Mouse (Mus musculus): ENCODE results near the gene A2ml1. TPM values are rescaled to one million over a fixed set of nuclear protein-coding genes. Genes with fewer than 3 reads are reported as not detected.
A peak's percentile ranks its signal among the peaks of the same experiment; 100 is the strongest.

Gene A2ml1
- polyA plus RNA-seq, 1 experiment from 2014 or later = not detected

GRCm38 (mm10) chr6:128602463-128603201, 21.2 kb upstream of the A2ml1 start:
- H3K4me1 ChIP-seq (ENCODE audit: control insufficient read depth, insufficient read depth, low read length) = no peaks in the 10 kb centered on the region
- ATAC-seq (replicated peaks; ENCODE audit: insufficient number of reproducible peaks, low FRiP score, low TSS enrichment, low read depth) = no peak
- no peaks in the 10 kb centered on the region for H3K27me3 ChIP-seq (ENCODE audit: control insufficient read depth, insufficient read depth, low read length)
- no peak overlapping the region for H3K9ac ChIP-seq (replicated peaks; ENCODE audit: low read length)
- 66% methylated on average over 10 of the region's 10 CpGs for WGBS
- DNase-seq (ENCODE audit: low spot score) = no peak
- H3K9me3 ChIP-seq (replicated peaks; ENCODE audit: control insufficient read depth, low read length) = no peaks in the 10 kb centered on the region
- no peaks in the 10 kb centered on the region for H3K36me3 ChIP-seq (replicated peaks; ENCODE audit: control insufficient read depth, insufficient read depth, low read depth, low read length)
- H3K27ac ChIP-seq (replicated peaks; ENCODE audit: low read depth, low read length) = no peak overlapping the region
- H3K4me3 ChIP-seq (ENCODE audit: low read depth, low read length) = no peak overlapping the region
- H3K4me2 ChIP-seq (ENCODE audit: low read depth, low read length) = no peak overlapping the region; the same call in 1 of the 2 replicates

- no peak for ATAC-seq (replicated peaks; ENCODE audit: insufficient number of reproducible peaks, low FRiP score, low TSS enrichment, low read depth)
- H3K4me2 ChIP-seq (ENCODE audit: low read depth, low read length) = no peak overlapping the region
Observed at GRCm38 (mm10) chr6:128602026-128602425, 20.6 kb upstream of the A2ml1 start.

GRCm38 (mm10) chr6:128599555-128599954, 18.1 kb upstream of the A2ml1 start:
- H3K4me3 ChIP-seq (ENCODE audit: low read depth, low read length) = no peak overlapping the region
- no peaks in the 10 kb centered on the region for H3K27me3 ChIP-seq (ENCODE audit: control insufficient read depth, insufficient read depth, low read length)
- no peak overlapping the region for H3K4me2 ChIP-seq (ENCODE audit: low read depth, low read length)
- DNase-seq (ENCODE audit: low spot score) (no peak), ATAC-seq (replicated peaks; ENCODE audit: insufficient number of reproducible peaks, low FRiP score, low TSS enrichment, low read depth) (no peak)
- no peaks in the 10 kb centered on the region for H3K36me3 ChIP-seq (replicated peaks; ENCODE audit: control insufficient read depth, insufficient read depth, low read depth, low read length)
- 57% methylated on average over 4 of the region's 4 CpGs for WGBS
- H3K4me1 ChIP-seq (ENCODE audit: control insufficient read depth, insufficient read depth, low read length) = no peaks in the 10 kb centered on the region
- no peak overlapping the region for H3K9ac ChIP-seq (replicated peaks; ENCODE audit: low read length)
- H3K27ac ChIP-seq (replicated peaks; ENCODE audit: low read depth, low read length) = no peak overlapping the region
- no peaks in the 10 kb centered on the region for H3K9me3 ChIP-seq (replicated peaks; ENCODE audit: control insufficient read depth, low read length)

More at GRCm38 (mm10) chr6:128602026-128602425, 20.6 kb upstream of the A2ml1 start:
- no peaks in the 10 kb centered on the region for H3K27me3 ChIP-seq (ENCODE audit: control insufficient read depth, insufficient read depth, low read length)
- H3K36me3 ChIP-seq (replicated peaks; ENCODE audit: control insufficient read depth, insufficient read depth, low read depth, low read length) = no peaks in the 10 kb centered on the region
- WGBS = 63% methylated on average over 3 of the region's 3 CpGs
- no peaks in the 10 kb centered on the region for H3K4me1 ChIP-seq (ENCODE audit: control insufficient read depth, insufficient read depth, low read length)
- no peak overlapping the region for H3K4me3 ChIP-seq (ENCODE audit: low read depth, low read length)
- no peak overlapping the region for H3K9ac ChIP-seq (replicated peaks; ENCODE audit: low read length)
- no peak for DNase-seq (ENCODE audit: low spot score)
- no peaks in the 10 kb centered on the region for H3K9me3 ChIP-seq (replicated peaks; ENCODE audit: control insufficient read depth, low read length)
- no peak overlapping the region for H3K27ac ChIP-seq (replicated peaks; ENCODE audit: low read depth, low read length)

- Histone ChIP-seq H3K9me3 (replicated peaks; ENCODE audit: control insufficient read depth, low read length) (no peaks in the 10 kb centered on the region), H3K4me1 (ENCODE audit: control insufficient read depth, insufficient read depth, low read length) (no peaks in the 10 kb centered on the region), H3K36me3 (replicated peaks; ENCODE audit: control insufficient read depth, insufficient read depth, low read depth, low read length) (no peaks in the 10 kb centered on the region), H3K27ac (replicated peaks; ENCODE audit: low read depth, low read length) (no peak overlapping the region), H3K9ac (replicated peaks; ENCODE audit: low read length) (no peak overlapping the region), H3K4me2 (ENCODE audit: low read depth, low read length) (no peak overlapping the region), H3K27me3 (ENCODE audit: control insufficient read depth, insufficient read depth, low read length) (no peaks in the 10 kb centered on the region), H3K4me3 (ENCODE audit: low read depth, low read length) (no peak overlapping the region)
- 72% methylated on average over 2 of the region's 2 CpGs for WGBS
- no peak for DNase-seq (ENCODE audit: low spot score)
- no peak for ATAC-seq (replicated peaks; ENCODE audit: insufficient number of reproducible peaks, low FRiP score, low TSS enrichment, low read depth)
Observed at GRCm38 (mm10) chr6:128598256-128599047, 17.0 kb upstream of the A2ml1 start.

GRCm38 (mm10) chr6:128597121-128597522, 15.7 kb upstream of the A2ml1 start:
- Histone ChIP-seq H3K27me3 (ENCODE audit: control insufficient read depth, insufficient read depth, low read length) (no peaks in the 10 kb centered on the region), H3K4me1 (ENCODE audit: control insufficient read depth, insufficient read depth, low read length) (no peaks in the 10 kb centered on the region), H3K4me3 (ENCODE audit: low read depth, low read length) (no peak overlapping the region), H3K36me3 (replicated peaks; ENCODE audit: control insufficient read depth, insufficient read depth, low read depth, low read length) (no peaks in the 10 kb centered on the region), H3K9me3 (replicated peaks; ENCODE audit: control insufficient read depth, low read length) (no peaks in the 10 kb centered on the region), H3K4me2 (ENCODE audit: low read depth, low read length) (no peak overlapping the region), H3K9ac (replicated peaks; ENCODE audit: low read length) (no peak overlapping the region), H3K27ac (replicated peaks; ENCODE audit: low read depth, low read length) (no peak overlapping the region)
- DNase-seq (ENCODE audit: low spot score) (peak; percentile 72), ATAC-seq (replicated peaks; ENCODE audit: insufficient number of reproducible peaks, low FRiP score, low TSS enrichment, low read depth) (peak; percentile 85; the same call in 1 of the 2 replicates)
- 34% methylated on average over 9 of the region's 9 CpGs for WGBS

GRCm38 (mm10) chr6:128594651-128595050, 13.2 kb upstream of the A2ml1 start:
- H3K36me3 ChIP-seq (replicated peaks; ENCODE audit: control insufficient read depth, insufficient read depth, low read depth, low read length) = no peaks in the 10 kb centered on the region
- H3K4me2 ChIP-seq (ENCODE audit: low read depth, low read length) = no peak overlapping the region
- no peak overlapping the region for H3K4me3 ChIP-seq (ENCODE audit: low read depth, low read length)
- ATAC-seq (replicated peaks; ENCODE audit: insufficient number of reproducible peaks, low FRiP score, low TSS enrichment, low read depth) (no peak), DNase-seq (ENCODE audit: low spot score) (no peak)
- no peaks in the 10 kb centered on the region for H3K4me1 ChIP-seq (ENCODE audit: control insufficient read depth, insufficient read depth, low read length)
- no peaks in the 10 kb centered on the region for H3K27me3 ChIP-seq (ENCODE audit: control insufficient read depth, insufficient read depth, low read length)
- 91% methylated on average over 9 of the region's 9 CpGs for WGBS
- H3K27ac ChIP-seq (replicated peaks; ENCODE audit: low read depth, low read length) = no peak overlapping the region
- H3K9ac ChIP-seq (replicated peaks; ENCODE audit: low read length) = no peak overlapping the region
- no peaks in the 10 kb centered on the region for H3K9me3 ChIP-seq (replicated peaks; ENCODE audit: control insufficient read depth, low read length)

- Histone ChIP-seq H3K9ac (replicated peaks; ENCODE audit: low read length) (no peak overlapping the region), H3K9me3 (replicated peaks; ENCODE audit: control insufficient read depth, low read length) (no peaks in the 10 kb centered on the region), H3K27me3 (ENCODE audit: control insufficient read depth, insufficient read depth, low read length) (no peaks in the 10 kb centered on the region), H3K4me3 (ENCODE audit: low read depth, low read length) (no peak overlapping the region), H3K4me2 (ENCODE audit: low read depth, low read length) (no peak overlapping the region), H3K36me3 (replicated peaks; ENCODE audit: control insufficient read depth, insufficient read depth, low read depth, low read length) (no peaks in the 10 kb centered on the region), H3K27ac (replicated peaks; ENCODE audit: low read depth, low read length) (no peak overlapping the region), H3K4me1 (ENCODE audit: control insufficient read depth, insufficient read depth, low read length) (no peaks in the 10 kb centered on the region)
- ATAC-seq (replicated peaks; ENCODE audit: insufficient number of reproducible peaks, low FRiP score, low TSS enrichment, low read depth) = no peak
- 39% methylated on average over 4 of the region's 4 CpGs for WGBS
- no peak for DNase-seq (ENCODE audit: low spot score)
Observed at GRCm38 (mm10) chr6:128589426-128589825, 8.0 kb upstream of the A2ml1 start.

GRCm38 (mm10) chr6:128587619-128588018, 6.2 kb upstream of the A2ml1 start:
- Histone ChIP-seq H3K9ac (replicated peaks; ENCODE audit: low read length) (no peak overlapping the region), H3K27ac (replicated peaks; ENCODE audit: low read depth, low read length) (no peak overlapping the region), H3K4me2 (ENCODE audit: low read depth, low read length) (no peak overlapping the region), H3K4me1 (ENCODE audit: control insufficient read depth, insufficient read depth, low read length) (no peaks in the 10 kb centered on the region), H3K9me3 (replicated peaks; ENCODE audit: control insufficient read depth, low read length) (no peaks in the 10 kb centered on the region), H3K27me3 (ENCODE audit: control insufficient read depth, insufficient read depth, low read length) (no peaks in the 10 kb centered on the region), H3K4me3 (ENCODE audit: low read depth, low read length) (no peak overlapping the region), H3K36me3 (replicated peaks; ENCODE audit: control insufficient read depth, insufficient read depth, low read depth, low read length) (no peaks in the 10 kb centered on the region)
- DNase-seq (ENCODE audit: low spot score) (no peak), ATAC-seq (replicated peaks; ENCODE audit: insufficient number of reproducible peaks, low FRiP score, low TSS enrichment, low read depth) (no peak)
- WGBS = 84% methylated on average over 6 of the region's 6 CpGs
